Mouse (Mus musculus) ovary, adult 18-20 months (tissue): ENCODE data around the gene Zfp292.
"Not testable (repeated sequence)": the region's sequence is repeated elsewhere in the genome, so short reads cannot be mapped to it uniquely, and the experiment has no call there.

Source experiments
- DNase-seq: peaks from one replicate; pipeline ENCODE4 v3.0.0; 2022; ENCODE audit warnings: low spot score, mixed read lengths

Zfp292 gene

DNA sequence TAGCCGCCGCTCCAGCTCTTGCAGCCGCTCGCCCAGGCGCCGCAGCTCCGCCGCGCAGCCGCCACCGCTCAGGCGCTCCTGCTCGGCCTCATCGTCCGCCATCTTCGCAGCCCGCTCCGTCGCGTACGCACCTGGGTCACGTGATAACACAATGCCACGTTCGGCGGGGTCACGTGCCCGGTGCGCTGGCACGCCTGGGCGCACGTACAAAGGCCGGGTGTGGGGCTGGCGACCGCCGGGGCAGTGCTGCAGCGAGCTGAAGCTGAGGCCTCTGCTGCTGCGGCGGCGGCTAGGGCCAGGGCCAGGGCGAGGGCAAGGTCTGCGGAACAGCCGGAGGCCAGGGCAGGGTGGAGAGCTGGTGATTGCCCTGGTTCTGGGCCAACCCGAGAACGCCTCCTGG is at the start of gene Zfp292:
Gene Zfp292 (minus strand): TSS at position 143 of the 400 bp plus-strand sequence.
- DNase-seq, result peak; percentile 92

GRCm38 (mm10) chr4:34928386-34928785 is 45.6 kb upstream of the Zfp292 start:
- DNase-seq, result not testable (repeated sequence)

DNA sequence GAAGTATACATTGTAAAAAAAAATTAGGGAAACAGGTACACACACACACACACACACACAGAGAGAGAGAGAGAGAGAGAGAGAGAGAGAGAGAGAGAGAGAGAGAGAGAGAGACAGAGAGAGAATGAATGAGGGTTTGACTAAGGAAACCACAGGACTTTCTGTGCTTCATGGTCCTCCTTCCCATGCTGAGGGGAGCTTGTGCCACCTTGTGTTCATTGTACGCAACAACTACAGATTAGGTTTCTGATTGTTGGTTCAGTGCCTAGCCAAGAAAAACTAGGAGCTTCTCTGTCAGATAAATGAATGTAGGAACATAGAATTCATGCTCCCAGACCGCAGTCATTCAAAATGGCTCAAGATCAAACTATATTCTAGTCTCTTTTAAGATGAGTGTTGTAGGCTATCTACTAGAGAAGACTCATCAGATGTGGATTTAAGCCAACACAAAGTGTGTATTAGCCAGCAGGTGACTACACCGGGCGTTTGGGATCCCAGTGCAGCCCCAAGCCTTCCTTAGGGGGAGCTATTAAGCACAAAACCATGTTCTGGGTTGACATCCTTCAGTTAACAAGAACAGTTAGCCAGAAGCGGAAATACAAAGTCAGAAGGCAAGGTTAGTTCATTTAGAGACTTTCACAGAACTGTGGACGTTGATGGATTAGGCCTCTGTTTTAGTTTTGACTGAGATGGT is 39.6 kb upstream of the Zfp292 start:
- no peak for DNase-seq

DNA sequence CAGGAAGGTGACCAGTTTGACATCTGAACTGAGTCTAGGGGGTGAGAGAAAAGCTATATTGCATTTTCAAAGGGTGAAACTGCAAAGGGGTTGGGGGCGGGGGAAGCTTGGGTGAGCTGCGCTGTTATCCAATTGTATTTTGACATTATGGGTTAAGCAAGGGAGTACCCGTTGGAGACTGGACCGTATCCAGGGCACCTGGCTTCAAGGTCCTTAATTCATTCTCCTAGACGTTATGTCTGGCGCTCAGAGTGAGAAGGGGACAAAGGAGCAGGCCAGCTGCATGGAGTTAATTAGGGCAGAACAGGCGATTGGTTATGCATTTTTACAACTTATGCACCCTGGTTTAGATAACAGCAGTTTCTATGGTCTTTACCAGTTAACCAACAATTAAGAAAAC is 34.6 kb upstream of the Zfp292 start:
- peak; percentile 41 for DNase-seq

DNA sequence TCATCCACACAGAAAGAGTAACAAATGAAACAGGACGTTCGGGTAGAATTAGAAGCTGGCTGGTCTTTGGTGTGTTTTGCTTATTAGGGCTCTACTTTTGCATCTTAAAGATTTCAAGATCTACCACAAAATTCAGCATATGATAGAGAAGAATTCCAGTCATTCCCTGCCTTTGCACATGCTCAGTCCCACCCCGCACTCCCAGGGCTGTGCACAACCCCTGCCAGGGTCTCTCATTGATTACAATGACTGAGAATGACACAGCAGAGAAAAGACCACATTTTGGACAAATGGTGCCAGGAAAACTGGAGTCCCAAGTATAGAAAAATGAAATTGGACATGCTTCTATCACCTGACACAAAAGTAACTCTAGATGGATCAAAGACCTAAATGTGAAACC is 29.4 kb upstream of the Zfp292 start:
- DNase-seq, result no peak

GRCm38 (mm10) chr4:34911401-34911800 is 28.6 kb upstream of the Zfp292 start:
- DNase-seq, result no peak

- peak; percentile 40 for DNase-seq
Observed at GRCm38 (mm10) chr4:34908127-34908526, 25.4 kb upstream of the Zfp292 start.

DNA sequence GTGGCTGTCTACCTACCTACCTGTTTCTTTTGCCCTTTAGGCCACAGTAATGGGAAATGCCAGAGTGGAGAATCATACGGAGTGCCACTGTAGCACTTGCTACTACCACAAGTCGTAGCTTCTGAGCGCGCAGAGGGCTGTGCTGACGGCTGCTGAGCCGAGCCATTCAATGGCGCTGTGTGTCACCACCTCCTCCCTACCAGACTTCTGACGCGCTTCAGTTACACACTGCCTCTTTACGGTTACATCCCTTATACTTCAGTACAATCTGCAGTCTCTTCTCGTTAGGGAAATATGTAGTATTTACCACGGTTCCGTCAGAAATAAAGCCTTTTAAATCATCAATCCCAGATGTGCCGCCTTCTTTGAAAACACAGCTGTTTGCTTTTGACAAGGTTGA is 24.3 kb upstream of the Zfp292 start:
- no peak for DNase-seq

GRCm38 (mm10) chr4:34906151-34906550 is 23.4 kb upstream of the Zfp292 start:
- no peak for DNase-seq

DNA sequence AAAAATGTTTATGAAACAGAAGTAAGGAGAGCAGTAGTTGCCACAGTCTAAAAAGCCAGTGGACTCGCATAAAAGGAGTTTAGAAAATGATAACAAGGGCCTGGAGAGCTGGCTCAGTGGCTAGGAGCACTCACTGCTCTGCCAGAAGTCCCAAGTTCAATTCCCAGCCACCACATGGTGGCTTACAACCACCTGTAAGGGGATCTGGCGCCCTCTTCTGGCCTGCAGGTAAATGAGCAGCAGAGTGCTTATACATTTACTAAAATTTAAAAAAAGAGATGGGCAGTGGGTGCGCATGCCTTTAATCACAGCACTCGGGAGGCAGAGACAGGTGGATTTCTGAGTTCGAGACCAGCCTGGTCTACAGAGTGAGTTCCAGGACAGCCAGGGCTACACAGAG is 22.6 kb upstream of the Zfp292 start:
- DNase-seq, result no peak

DNA sequence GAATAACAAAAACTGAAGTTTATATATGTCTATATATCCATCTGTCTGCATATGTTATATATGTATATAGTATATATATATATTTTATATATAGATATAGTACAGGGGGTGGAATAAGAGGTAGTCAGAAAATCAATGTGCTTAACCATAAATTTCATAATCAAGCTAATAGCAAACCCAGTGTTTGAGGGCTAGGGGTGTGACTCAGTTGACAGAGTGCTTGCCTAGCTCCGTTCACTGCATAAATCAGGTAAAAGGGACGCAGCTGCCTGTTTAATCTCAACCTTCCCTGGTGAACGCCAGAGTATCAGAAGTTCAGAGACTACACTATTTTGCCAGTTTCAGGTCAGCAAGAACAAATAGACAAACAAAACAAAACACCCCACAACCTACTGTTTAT is 18.8 kb upstream of the Zfp292 start:
- DNase-seq, result not testable (repeated sequence)

- DNase-seq, result no peak
Observed at GRCm38 (mm10) chr4:34901166-34901565, 18.4 kb upstream of the Zfp292 start.

DNA sequence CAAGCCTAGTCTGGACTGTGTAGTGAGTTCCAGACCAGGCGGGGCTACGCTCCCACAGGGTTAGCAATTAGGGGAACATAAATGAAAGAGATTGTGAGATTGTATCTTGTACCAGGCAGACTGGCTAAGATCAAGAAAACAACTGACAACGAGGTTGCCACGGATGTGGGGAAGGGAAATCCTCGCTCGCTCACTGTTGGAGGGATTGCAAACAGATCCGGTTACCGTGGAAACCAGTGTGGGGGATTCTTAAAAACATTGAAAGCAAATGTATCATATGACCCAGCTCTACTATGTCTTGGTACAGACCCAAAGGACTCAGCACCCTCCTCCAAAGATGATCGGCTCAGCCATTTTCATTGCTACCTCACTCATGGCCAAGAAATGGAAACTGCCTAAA is 17.4 kb upstream of the Zfp292 start:
- DNase-seq, result peak; percentile 18

- no peak for DNase-seq
Observed at GRCm38 (mm10) chr4:34899322-34899721, 16.6 kb upstream of the Zfp292 start.

DNA sequence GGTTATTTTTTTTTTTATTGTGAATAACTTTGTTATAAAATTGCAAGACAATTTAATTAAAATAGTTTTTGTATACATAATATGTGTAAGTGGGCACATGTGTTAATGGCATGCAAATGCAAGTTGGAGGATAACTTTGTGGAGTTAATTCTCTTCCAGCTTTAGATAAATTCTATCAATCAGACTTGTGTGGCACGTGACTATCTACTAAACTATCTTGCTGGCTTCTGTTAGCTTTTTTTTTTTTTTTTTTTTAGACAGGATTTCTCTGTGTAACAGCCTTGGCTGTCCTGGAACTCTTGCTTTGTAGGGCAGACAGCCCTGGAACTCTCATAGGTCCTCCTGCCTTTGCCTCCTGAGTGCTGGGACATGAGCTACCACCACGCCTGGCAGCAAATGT is 15.7 kb upstream of the Zfp292 start:
- DNase-seq, result no peak

DNA sequence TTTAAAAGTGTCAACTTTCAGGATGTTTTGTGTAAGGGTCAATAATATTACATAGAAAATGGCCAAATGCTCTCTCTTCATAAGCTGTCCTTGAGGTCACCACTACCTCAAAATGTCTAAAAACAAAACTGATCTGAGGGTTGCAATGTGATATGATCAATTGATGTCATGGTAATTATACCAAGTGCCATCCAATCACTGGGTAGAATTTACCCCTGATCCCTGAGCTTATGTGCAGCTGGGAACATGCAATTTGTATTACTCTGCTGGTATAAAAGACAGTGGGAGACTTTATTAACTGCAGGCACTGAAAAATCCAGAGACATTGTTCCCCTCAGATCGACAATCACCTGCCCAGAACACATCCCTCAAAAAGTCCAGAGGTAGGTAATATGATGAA is 10.7 kb upstream of the Zfp292 start, which contains the start of gene Cga:
Gene Cga (plus strand): TSS at position 301 of the 400 bp plus-strand sequence.
- no peak for DNase-seq

DNA sequence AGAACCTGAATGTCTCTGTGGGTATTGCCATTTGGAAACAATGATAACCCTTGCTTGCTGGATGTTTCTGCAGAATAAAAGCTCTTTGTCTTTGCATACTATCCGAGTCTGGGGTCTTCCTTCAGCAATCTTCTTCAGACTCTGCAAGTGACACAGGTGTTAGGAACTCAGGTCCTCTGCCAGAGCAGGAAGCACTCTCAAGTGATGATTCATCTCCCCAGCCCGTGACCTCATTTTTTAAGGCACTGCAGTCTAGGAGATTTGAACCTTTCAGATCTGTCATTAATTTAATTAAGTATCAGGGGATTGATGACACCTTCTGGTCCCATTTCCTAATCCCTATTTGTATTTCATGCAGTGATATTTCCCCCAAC is 7.0 kb upstream of the Zfp292 start:
- no peak for DNase-seq

GRCm38 (mm10) chr4:34889101-34889811 is 6.5 kb upstream of the Zfp292 start:
- DNase-seq, result no peak

DNA sequence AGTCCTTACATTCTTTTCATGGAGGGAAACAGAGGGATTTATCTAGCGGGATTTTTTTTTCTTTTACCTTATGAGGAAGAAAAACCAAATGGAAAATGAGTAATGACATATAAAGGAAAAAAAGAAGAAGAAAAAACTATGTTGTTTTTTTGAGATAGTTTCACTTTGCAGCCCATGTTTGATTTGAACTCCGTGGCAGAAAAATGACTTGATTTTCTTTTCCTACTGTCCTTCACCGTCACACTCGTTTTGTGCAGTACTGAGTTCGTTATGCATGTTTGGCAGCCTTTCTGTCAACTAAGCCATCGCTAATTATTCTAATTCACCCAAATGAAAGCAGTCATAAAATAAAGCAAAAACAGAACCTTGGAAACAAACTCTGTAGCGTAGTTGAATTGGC is 4.5 kb upstream of the Zfp292 start:
- DNase-seq, result no peak

DNA sequence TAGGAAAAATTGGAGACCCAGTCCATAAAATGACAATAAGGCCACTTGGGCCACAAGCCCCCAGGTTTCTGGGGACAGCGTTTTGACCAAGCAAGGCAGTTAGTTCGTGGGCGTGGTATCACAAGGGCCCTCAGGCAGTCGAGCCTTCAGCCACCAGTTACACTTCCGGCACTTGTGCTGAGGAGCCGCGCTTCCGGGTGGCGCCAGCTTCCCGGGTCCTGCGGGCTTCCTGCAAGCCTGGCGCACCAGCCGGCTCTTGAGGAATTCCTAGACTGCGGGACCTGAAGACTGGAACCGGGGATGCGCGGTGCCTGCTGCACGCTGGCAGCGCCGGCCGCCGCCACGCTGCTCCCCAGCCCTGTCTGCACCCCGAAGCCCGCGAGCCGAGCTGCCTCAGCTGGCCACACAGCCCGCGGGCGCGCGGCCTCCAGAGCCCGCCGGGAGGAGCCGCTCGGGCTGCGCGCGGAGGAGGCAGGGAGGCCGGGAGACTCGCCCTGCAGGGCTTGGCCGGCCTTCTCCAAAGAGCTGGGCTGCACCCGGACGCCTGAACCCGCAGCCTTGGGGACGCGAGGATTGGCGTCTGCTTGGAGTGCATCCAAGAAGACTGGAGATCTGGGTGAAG is 3.8 kb upstream of the Zfp292 start:
- DNase-seq, result peak; percentile 78

DNA sequence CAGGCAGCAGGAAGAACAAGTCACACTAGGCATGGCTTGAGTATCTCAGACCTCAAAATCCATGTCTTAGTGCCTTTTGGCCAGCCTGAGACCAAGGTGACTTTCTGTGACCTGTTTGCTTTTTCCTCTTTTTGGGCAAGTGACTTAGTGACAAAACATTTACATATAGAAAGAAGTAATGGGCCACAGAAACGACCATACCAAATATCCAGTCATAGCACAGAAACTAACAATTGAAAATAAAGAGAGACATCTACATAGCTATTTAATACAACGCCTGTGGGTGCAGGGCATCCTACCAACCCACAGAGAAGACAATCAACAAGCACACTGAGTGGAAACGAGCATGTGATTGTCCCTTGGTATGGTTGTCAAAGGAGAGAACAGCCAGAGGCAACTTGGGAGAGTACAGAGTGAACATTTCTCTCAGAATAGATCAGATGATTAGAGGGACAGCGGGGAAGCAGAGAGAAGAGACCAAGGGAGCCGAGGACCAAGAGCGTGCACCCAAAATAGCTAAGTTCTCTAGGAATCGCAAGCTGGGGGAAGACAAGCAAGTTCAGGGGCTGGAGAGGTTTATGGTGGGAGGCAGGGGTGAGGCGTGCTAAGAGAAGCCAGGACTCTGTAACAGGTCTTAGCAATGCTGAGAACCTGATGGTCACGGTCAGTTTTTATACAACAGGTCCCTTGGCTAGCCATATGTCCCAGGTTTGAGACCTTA is 3.0 kb upstream of the Zfp292 start:
- DNase-seq, result no peak

DNA sequence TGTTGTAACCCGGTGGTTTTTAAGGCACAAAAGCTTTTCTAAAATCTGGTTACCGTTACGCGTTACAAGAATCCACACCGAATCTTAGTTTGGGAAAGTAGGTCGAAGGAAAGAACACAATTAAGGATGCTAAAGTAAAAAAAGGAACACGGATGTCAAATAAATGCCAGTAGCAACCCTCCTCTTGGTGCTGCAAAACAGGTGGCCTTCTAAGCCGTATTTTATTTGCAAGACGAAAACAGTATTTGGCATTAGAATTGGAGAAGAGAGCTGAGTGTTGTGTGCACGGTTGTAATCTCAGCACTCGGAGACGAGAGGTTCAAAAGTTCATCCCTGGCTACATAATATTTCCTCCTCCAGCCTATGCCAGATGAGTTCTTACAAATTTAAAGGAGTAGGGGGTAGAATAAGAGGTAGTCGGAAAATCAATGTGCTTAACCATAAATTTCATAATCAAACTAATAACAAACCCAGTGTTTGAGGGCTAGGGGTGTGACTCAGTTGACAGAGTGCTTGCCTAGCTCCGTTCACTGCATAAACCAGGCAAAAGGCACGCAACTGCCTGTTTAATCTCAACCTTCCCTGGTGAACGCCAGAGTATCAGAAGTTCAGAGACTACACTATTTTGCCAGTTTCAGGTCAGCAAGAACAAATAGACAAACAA is 738 bp upstream of the Zfp292 start:
- DNase-seq, result no peak
